Mouse (Mus musculus): ENCODE measurements around the gene Spcs2.

Spcs2 gene

DNA sequence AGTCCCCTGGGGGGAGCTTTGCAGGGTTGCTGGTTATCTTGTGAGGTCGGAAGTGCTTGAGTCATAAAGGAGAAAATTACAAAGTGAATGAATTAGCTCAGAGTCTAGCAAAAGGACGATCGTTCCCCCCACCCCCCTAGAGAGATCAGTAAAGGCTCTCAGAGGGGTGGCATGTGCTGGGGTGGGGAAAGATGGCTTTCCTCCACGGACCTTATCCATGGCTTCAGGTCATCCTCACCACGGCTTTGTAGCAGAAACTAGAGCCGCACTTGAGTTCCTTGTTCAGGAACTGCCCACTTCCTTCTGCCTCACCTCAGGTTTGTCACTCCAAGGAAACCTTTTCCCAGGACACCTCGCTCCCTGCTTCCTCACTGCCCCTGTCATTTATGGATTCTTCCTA lies at the start of gene Spcs2:
TSS of gene Spcs2 (minus strand) at position 101 of the 400 bp plus-strand sequence.
- DNase-seq (ENCODE audit: low spot score): no peak

DNA sequence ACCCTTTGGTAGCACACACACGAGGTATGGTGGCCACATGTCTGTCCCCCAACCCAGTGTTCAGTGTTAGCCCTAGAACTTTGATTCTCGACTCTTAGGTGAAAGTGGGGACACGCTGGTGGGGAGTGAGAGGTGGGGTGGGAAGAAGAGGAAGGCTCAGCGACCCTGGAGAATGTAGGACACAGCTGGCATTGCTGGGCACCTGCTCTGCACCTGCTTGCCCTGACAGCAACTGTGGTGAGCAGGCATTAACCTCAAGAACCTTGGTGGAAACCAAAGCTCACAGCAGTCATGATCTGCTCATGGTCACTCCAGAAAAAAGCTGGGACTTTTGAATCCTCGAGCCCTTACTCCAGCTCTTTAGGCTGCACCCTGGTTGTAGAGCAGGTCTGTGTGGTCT lies 47.8 kb upstream of the Spcs2 start:
- no peak for DNase-seq (ENCODE audit: low spot score)

DNA sequence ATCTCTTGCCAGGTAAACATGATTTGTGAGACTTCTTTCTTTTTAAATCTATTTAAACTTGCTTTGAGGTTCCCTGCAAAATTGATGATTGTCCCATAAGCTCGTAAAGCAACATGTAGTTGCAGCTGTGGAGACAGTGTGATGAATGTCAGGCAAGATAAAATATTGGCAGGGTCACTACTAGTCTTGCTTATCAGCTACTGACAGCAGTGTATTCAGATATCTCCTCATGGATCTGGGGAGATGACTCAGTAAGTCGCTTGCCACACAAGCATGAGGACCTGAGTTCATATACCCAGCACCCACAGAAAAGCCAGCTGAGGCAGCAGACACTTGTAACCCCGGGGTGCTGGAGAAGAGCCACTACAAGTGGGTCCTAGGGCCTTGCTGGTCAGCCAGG lies 44.2 kb upstream of the Spcs2 start:
- DNase-seq (ENCODE audit: low spot score): no peak

GRCm38 (mm10) chr7:99906346-99906745 lies 43.1 kb upstream of the Spcs2 start:
- DNase-seq (ENCODE audit: low spot score): no peak

DNA sequence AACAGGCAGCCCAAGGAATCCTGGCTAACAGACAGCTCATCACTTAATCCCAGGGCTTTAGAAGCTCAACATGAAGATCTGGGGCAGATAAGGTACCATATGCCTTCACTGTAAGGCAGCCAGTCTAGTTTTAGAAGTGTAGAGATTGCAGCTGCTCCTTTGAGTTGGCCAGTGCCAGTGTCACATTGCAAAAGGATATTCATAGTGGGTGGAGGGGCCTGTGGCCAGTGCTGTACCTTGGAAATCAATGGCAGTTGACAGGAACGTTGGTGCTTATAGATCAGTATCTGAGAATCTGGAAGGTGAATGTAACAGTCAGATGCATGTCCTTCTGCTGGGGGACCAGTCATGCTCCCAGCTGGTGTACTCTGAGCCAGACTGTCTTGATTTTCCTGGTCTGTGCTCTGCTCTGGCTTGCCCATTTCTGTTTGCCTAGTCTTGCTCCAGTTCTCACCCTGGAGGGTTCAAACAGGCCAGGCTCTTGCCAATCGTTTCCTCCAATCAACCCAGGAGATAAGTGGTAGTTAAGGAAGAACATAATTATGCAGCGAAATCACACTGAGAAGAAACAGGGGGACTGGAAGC lies 41.3 kb upstream of the Spcs2 start:
- no peak for DNase-seq (ENCODE audit: low spot score)

GRCm38 (mm10) chr7:99902918-99903665 lies 39.8 kb upstream of the Spcs2 start:
- DNase-seq (ENCODE audit: low spot score): no peak

DNA sequence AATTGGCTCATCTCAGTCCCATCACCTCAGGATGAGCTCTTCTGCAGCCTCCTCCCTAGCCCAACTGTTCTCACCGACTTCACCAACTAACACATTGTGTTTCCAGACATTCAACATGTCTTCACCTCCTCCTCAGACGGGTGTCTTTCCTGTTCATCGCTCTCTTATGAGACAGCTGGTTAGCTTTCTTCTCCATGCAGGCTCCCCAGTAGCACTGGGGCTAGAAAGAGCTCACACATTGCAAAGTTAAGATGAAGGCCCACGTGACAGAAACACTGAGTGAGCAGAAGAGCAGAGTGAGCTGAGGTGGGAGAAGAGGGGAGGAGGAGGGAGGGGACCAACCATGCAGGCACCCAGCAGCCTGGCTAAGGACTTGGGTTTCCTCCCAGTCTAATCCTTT lies 38.9 kb upstream of the Spcs2 start:
- no peak for DNase-seq (ENCODE audit: low spot score)

DNA sequence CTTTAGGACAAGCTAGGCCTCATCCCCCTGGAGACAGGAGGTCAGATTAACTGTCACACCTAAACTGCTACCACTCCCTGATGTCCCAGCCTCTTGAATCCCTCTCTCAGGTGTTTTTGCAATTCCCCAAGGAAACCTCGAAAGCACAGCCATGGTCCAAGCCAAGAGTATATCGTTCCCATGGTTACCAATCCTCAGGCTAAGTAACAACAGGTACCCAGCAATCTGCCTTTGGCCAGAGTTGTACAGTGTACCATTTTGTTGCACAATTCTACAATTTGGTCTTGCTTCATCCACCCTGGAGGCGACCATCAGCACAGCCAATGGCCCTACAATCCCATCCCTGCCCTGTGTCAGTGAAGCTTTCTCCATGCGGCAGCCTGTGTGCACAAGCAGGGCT lies 33.6 kb upstream of the Spcs2 start:
- DNase-seq (ENCODE audit: low spot score): no peak

GRCm38 (mm10) chr7:99894478-99894877 lies 31.2 kb upstream of the Spcs2 start:
- DNase-seq (ENCODE audit: low spot score): no peak

DNA sequence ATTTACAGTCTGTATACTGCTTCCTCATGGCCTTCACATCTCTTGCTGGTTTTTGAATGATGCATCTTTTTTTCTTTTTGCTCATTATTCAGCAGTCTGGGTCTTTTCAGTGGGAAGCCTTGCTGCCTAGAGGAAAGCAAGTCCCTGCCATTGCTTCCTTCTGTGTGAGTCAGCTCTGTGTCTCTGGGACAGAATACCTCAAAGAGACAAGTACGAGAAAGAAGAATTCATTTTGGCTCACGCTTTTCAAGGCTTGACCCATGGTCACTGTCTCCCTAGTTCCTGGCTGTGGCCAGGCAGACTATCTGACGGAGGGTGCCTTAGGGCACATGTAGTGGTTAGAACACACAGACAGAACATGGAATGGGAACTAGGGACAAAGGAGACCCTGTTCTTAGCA lies 30.7 kb upstream of the Spcs2 start:
- DNase-seq (ENCODE audit: low spot score): no peak

DNA sequence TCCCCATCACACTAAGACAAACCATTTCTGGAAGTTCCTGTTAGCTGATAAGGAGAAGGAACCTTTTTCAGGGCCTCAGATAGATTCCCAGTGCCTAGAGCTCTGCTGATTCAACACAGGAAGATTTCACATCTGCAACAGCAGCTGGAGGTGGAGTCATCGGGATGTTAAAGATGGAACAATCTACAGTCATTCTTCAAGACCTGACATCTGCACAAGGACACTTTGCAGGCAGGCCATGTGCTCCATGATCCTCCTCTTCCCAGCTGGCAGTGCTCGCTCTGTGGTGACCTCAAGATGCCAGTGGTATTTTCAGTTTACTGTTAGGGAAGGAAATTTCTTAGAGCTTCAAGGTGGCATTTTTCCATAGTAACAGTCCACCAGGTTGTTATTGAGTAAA lies 29.1 kb upstream of the Spcs2 start:
- no peak for DNase-seq (ENCODE audit: low spot score)

DNA sequence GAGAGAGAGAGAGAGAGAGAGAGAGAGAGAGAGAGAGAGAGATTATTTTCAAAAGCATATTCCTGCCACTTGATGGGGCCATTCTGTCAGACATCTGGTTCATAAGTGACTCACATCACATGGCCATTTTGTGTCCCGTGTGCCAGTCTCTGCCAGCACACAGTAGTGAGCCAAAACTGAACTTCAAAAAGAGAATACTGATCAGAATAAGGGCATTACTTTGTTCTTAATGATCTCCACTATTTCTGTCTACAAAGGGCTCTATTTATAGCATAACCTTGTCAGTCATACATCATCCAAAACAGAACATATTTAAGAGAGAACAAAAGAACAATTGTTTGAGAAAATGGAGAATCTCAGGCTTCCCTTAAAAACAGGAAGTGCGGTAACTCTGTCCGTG lies 28.2 kb upstream of the Spcs2 start:
- no peak for DNase-seq (ENCODE audit: low spot score)

- DNase-seq (ENCODE audit: low spot score): no peak
Observed at GRCm38 (mm10) chr7:99890168-99890755, 27.0 kb upstream of the Spcs2 start.

DNA sequence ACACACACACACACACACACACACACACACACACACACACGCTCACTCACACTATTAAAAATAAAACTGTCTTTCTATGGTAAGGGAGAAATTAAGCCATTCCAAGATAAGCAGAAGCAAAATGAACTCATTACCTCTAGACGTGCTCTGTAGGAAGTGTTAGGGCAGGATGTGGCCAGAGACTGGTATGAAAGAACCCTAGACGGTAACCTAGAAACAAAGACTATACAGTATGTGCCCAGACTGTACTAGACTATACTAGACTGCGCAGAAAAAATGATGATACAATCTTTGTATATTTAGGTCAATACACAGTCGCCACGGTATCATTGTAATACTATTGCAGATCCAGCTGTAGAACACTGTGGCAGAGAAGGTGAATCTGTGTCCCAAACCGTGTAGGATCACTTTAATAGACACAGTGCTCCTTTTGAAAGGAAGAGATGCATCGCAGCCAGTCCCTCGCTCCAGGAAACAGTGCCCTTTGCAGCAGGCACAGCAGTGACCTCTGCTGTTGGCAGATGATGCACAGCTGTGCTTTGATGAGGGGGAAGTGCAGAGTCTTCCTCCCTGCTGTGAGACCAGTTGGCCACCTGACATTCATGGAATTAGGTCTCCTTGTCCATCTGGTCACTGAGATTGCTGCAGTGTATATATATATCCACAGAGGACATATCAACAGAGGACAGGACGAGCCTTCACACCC lies 26.1 kb upstream of the Spcs2 start:
- no peak for DNase-seq (ENCODE audit: low spot score)

DNA sequence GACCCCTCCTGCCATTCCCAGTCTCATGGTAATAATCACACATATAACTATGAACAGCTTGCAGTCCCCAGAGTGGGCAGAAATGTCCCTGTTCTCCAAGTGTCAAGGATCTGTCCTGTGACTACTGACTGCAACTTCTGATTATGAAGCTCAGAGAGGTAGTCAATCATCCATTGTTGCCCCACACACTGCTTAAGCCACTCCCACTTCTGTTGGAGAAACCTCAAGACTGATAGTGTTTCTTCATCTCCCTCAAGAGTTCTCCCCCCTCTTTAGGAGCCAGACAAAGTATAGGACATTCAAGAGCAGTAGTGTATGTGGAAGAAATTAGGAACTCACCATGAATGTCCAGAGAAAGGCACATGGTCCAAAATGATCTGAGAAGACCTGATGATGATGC lies 24.5 kb upstream of the Spcs2 start:
- no peak for DNase-seq (ENCODE audit: low spot score)

- no peak for DNase-seq (ENCODE audit: low spot score)
Observed at GRCm38 (mm10) chr7:99887230-99887735, 24.0 kb upstream of the Spcs2 start.

GRCm38 (mm10) chr7:99878254-99878653 lies 15.0 kb upstream of the Spcs2 start:
- no peak for DNase-seq (ENCODE audit: low spot score)

- peak; percentile 66 for DNase-seq (ENCODE audit: low spot score)
Observed at GRCm38 (mm10) chr7:99876345-99876744, 13.1 kb upstream of the Spcs2 start.

- no peak for DNase-seq (ENCODE audit: low spot score)
Observed at GRCm38 (mm10) chr7:99875891-99876290, 12.6 kb upstream of the Spcs2 start.

GRCm38 (mm10) chr7:99873965-99874364 lies 10.7 kb upstream of the Spcs2 start:
- no peak for DNase-seq (ENCODE audit: low spot score)

GRCm38 (mm10) chr7:99869296-99869695 lies 6.0 kb upstream of the Spcs2 start:
- no peak for DNase-seq (ENCODE audit: low spot score)

- no peak for DNase-seq (ENCODE audit: low spot score)
Observed at GRCm38 (mm10) chr7:99865219-99865618, 2.0 kb upstream of the Spcs2 start.

Data from spleen, adult 12 weeks (tissue).